Mouse (Mus musculus): ENCODE measurements around the gene Arhgef12. TPM values are rescaled to one million over a fixed set of nuclear protein-coding genes. Genes with fewer than 3 reads are reported as not detected.

Arhgef12 gene
- polyA plus RNA-seq, 1 experiment = 7.4 TPM

DNA sequence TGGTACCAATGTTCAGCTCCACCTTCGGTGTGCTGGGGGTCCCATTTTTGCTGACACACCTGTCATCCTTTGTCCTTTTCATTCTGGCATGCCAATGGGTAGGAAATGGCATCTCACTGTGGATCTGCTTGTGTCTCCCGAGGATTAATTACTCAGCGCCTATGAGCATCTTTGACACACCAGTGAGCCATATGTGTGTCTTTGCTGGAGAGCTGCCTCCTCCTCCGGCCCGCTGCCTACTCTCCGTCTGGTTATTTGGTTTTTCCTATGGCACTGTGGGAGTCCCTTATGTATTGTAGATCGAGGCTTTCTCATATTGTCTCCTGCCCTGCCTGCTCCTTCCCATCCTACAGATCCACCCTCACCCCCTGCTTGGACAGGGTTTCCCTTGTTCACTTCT is 189.1 kb downstream of the Arhgef12 start:
- Histone ChIP-seq H3K36me3 (ENCODE audit: control insufficient read depth, insufficient read depth, low read length) (no peaks in the 10 kb centered on the region), H3K4me3 (ENCODE audit: low read depth, low read length) (no peak overlapping the region), H3K27me3 (ENCODE audit: control insufficient read depth, insufficient read depth, low read length) (no peaks in the 10 kb centered on the region), H3K4me1 (ENCODE audit: control insufficient read depth, insufficient read depth, insufficient read length, low read length) (no peaks in the 10 kb centered on the region), H3K27ac (ENCODE audit: insufficient read depth, low read depth, low read length) (no peak overlapping the region)
- 92% methylated on average over 7 of the region's 7 CpGs for WGBS
- TF ChIP-seq CTCF (IDR thresholded peaks at IDR 0.05; ENCODE audit: extremely low read depth, insufficient read length, insufficient replicate concordance, low read depth, low read length) = no peak
- TF ChIP-seq POLR2A (IDR thresholded peaks at IDR 0.05; ENCODE audit: low read depth, low read length) = no peak

Other genes starting within 250 kb of the Arhgef12 start
- gene Grik4, start 162.7 kb downstream of the Arhgef12 start, polyA plus RNA-seq (2012; rRNA removed) = 0.25 and 0.35 TPM in 2 replicates
- 0.23 and 0.55 TPM in 2 replicates for gene Tmem136, start 9.3 kb upstream of the Arhgef12 start, polyA plus RNA-seq (2012; rRNA removed)
- gene Pou2f3, start 103.1 kb upstream of the Arhgef12 start, polyA plus RNA-seq (2012; rRNA removed) = 0.55 and 1.2 TPM in 2 replicates
- gene Oaf, start 132.7 kb upstream of the Arhgef12 start, polyA plus RNA-seq (2012; rRNA removed) = 21.4 and 35.7 TPM in 2 replicates
- 0.11 and 0.79 TPM in 2 replicates for gene Trim29, start 203.6 kb upstream of the Arhgef12 start, polyA plus RNA-seq (2012; rRNA removed)